Mouse (Mus musculus): ENCODE measurements around the gene Gm49358. TPM values are rescaled to one million over a fixed set of nuclear protein-coding genes. Genes with fewer than 3 reads are reported as not detected.

Gm49358 gene
- total and polyA plus RNA-seq, 2 experiments from 2014 or later: not detected

DNA sequence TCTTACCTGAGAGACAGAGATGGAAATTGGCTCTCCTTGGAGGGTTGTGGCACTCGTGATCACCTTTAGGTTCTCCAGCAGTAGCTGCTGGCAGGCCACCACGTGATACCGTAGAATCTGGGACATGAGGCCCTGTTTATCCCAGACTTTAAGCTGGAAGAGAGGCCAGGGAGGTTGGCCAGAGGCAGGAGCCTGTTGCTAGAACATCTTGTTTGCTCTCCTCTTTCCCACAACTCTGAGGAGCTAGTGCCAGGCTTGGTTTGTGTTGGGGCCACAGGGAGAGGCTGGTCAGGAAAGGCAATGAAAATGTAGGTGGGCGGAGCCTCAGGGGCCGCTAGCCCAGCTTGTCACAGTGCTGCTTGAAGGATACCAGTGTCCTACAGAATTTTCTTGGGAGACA lies 108.8 kb downstream of the Gm49358 start:
- no peak for TF ChIP-seq CTCF (IDR thresholded peaks at IDR 0.05)
- no peak overlapping the region for H3K9ac ChIP-seq (replicated peaks; ENCODE audit: low read length, poor library complexity, severe bottlenecking)
- H3K4me2 ChIP-seq (ENCODE audit: low read depth, low read length, poor library complexity, severe bottlenecking): no peak overlapping the region
- WGBS: 75% methylated on average over 5 of the region's 5 CpGs
- ATAC-seq (ENCODE audit: low FRiP score) (no peak), DNase-seq (ENCODE audit: low spot score) (no peak)
- H3K4me3 ChIP-seq (ENCODE audit: low read depth, low read length): no peak overlapping the region
- H3K27ac ChIP-seq (ENCODE audit: low read depth, low read length): no peak overlapping the region
- no peaks in the 10 kb centered on the region for H3K27me3 ChIP-seq (ENCODE audit: insufficient read depth, low read length)
- H3K4me1 ChIP-seq (ENCODE audit: insufficient read depth, low read length): no peaks in the 10 kb centered on the region
- no peaks in the 10 kb centered on the region for H3K9me3 ChIP-seq (ENCODE audit: low read length)
- H3K36me3 ChIP-seq (ENCODE audit: insufficient read depth, low read length): no peaks in the 10 kb centered on the region

DNA sequence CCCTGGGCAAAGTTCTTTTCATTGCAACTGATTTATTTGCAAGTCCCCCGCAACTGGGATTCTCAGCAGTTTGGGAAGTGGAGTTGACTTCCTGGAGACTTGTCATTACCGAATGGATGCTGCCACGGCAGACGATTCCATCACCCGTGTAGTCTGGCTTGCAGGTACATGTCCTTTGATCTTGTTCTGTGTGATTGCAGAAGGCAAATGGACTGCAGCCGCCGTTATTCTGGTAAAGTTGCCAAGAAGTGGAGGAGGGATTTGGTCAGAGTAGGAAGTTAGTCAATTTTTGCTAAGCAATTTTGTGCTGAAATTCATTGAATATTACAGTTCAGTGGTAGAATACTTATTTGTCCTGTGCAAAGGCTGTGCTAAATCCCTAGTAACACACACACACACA lies 114.9 kb downstream of the Gm49358 start:
- ATAC-seq (ENCODE audit: low FRiP score) (no peak), DNase-seq (ENCODE audit: low spot score) (no peak)
- no peak overlapping the region for H3K27ac ChIP-seq (ENCODE audit: low read depth, low read length)
- H3K9me3 ChIP-seq (ENCODE audit: low read length): no peaks in the 10 kb centered on the region
- H3K4me3 ChIP-seq (ENCODE audit: low read depth, low read length): no peak overlapping the region
- H3K4me2 ChIP-seq (ENCODE audit: low read depth, low read length, poor library complexity, severe bottlenecking): no peak overlapping the region
- no peaks in the 10 kb centered on the region for H3K27me3 ChIP-seq (ENCODE audit: insufficient read depth, low read length)
- no peaks in the 10 kb centered on the region for H3K36me3 ChIP-seq (ENCODE audit: insufficient read depth, low read length)
- H3K9ac ChIP-seq (replicated peaks; ENCODE audit: low read length, poor library complexity, severe bottlenecking): no peak overlapping the region
- WGBS: 81% methylated on average over 7 of the region's 7 CpGs
- TF ChIP-seq CTCF (IDR thresholded peaks at IDR 0.05): no peak
- no peaks in the 10 kb centered on the region for H3K4me1 ChIP-seq (ENCODE audit: insufficient read depth, low read length)

- no peaks in the 10 kb centered on the region for H3K36me3 ChIP-seq (ENCODE audit: insufficient read depth, low read length)
- H3K27me3 ChIP-seq (ENCODE audit: insufficient read depth, low read length): no peaks in the 10 kb centered on the region
- ATAC-seq (ENCODE audit: low FRiP score) (no peak), DNase-seq (ENCODE audit: low spot score) (peak; percentile 67)
- H3K4me2 ChIP-seq (ENCODE audit: low read depth, low read length, poor library complexity, severe bottlenecking): no peak overlapping the region
- 47% methylated on average over 5 of the region's 5 CpGs for WGBS
- H3K9me3 ChIP-seq (ENCODE audit: low read length): no peaks in the 10 kb centered on the region
- H3K9ac ChIP-seq (replicated peaks; ENCODE audit: low read length, poor library complexity, severe bottlenecking): no peak overlapping the region
- TF ChIP-seq CTCF (IDR thresholded peaks at IDR 0.05): no peak
- H3K4me1 ChIP-seq (ENCODE audit: insufficient read depth, low read length): no peaks in the 10 kb centered on the region
- no peak overlapping the region for H3K27ac ChIP-seq (ENCODE audit: low read depth, low read length)
- H3K4me3 ChIP-seq (ENCODE audit: low read depth, low read length): no peak overlapping the region
Observed at GRCm38 (mm10) chr10:86880071-86880806, 116.5 kb downstream of the Gm49358 start.

GRCm38 (mm10) chr10:86881448-86881847 lies 117.7 kb downstream of the Gm49358 start:
- Histone ChIP-seq H3K9me3 (ENCODE audit: low read length) (no peaks in the 10 kb centered on the region), H3K4me1 (ENCODE audit: insufficient read depth, low read length) (no peaks in the 10 kb centered on the region), H3K36me3 (ENCODE audit: insufficient read depth, low read length) (no peaks in the 10 kb centered on the region), H3K4me3 (ENCODE audit: low read depth, low read length) (no peak overlapping the region), H3K4me2 (ENCODE audit: low read depth, low read length, poor library complexity, severe bottlenecking) (no peak overlapping the region), H3K27me3 (ENCODE audit: insufficient read depth, low read length) (no peaks in the 10 kb centered on the region), H3K27ac (ENCODE audit: low read depth, low read length) (no peak overlapping the region), H3K9ac (replicated peaks; ENCODE audit: low read length, poor library complexity, severe bottlenecking) (no peak overlapping the region)
- TF ChIP-seq CTCF (IDR thresholded peaks at IDR 0.05): no peak
- DNase-seq (ENCODE audit: low spot score): no peak
- no peak for ATAC-seq (ENCODE audit: low FRiP score)

Other genes with a start within 250 kb of the Gm49358 start
- gene Hsp90b1, start 58.5 kb upstream of the Gm49358 start, total RNA-seq (2014; rRNA removed): 126 and 173 TPM in 2 replicates
- gene Hsp90b1, start 58.5 kb upstream of the Gm49358 start, polyA plus RNA-seq (2015; fragmentation: Nextera tagmentation; extraction: Ambion mirVana): 209 and 222 TPM in 2 replicates
- 1.8 and 2.5 TPM in 2 replicates for gene Ttc41, start 58.2 kb upstream of the Gm49358 start, total RNA-seq (2014; rRNA removed)
- 1.5 and 1.6 TPM in 2 replicates for gene Ttc41, start 58.2 kb upstream of the Gm49358 start, polyA plus RNA-seq (2015; fragmentation: Nextera tagmentation; extraction: Ambion mirVana)
- 56.2 and 70.5 TPM in 2 replicates for gene Nt5dc3, start 15.0 kb downstream of the Gm49358 start, total RNA-seq (2014; rRNA removed)
- 11.9 and 13.2 TPM in 2 replicates for gene Nt5dc3, start 15.0 kb downstream of the Gm49358 start, polyA plus RNA-seq (2015; fragmentation: Nextera tagmentation; extraction: Ambion mirVana)
- gene Stab2, start 244.1 kb downstream of the Gm49358 start, total RNA-seq (2014; rRNA removed): 0.05 and 0.71 TPM in 2 replicates
- gene Stab2, start 244.1 kb downstream of the Gm49358 start, polyA plus RNA-seq (2015; fragmentation: Nextera tagmentation; extraction: Ambion mirVana): 0.04 and 0.41 TPM in 2 replicates